Mouse (Mus musculus) hindbrain, embryonic 11.5 days (tissue): ENCODE measurements at regions not wholly inside any gene's neighbourhood (a gene's known extent, or its start where the extent isn't known, plus 50 kb on each side); places are given as distances from the start of the nearest gene placed in this dataset.

ENCODE experiments used
- ATAC-seq: fragments of 200-750 bp; cut with Nextera tagmentation; 2 replicates; pipeline ENCODE4 v1.8.0; 2017; ENCODE audit warnings: mild to moderate bottlenecking, moderate TSS enrichment, moderate library complexity; ENCODE audit not compliant: low FRiP score
- DNase-seq: peaks from one replicate; pipeline ENCODE4 v3.0.0-alpha.2; 2015; ENCODE audit warnings: low spot score
- H3K27ac ChIP-seq: fragments of 300-500 bp; sonication (generic); 2 replicates; pipeline ENCODE4 v1.5.1; 2014; ENCODE audit warnings: mild to moderate bottlenecking, low read depth, low read length
- H3K27me3 ChIP-seq: fragments of 300-500 bp; sonication (generic); 2 replicates; pipeline ENCODE4 v1.6.1; 2014; ENCODE audit warnings: mild to moderate bottlenecking, low read length, moderate library complexity, mixed read lengths; ENCODE audit not compliant: control insufficient read depth, insufficient read depth
- H3K36me3 ChIP-seq: fragments of 300-500 bp; sonication (generic); 2 replicates; pipeline ENCODE4 v1.6.1; 2014; ENCODE audit warnings: mild to moderate bottlenecking, low read length, moderate library complexity, mixed read lengths; ENCODE audit not compliant: control insufficient read depth, insufficient read depth
- H3K4me1 ChIP-seq: fragments of 300-500 bp; sonication (generic); replicated peaks from 2 replicates; pipeline ENCODE4 v1.6.1; 2014; ENCODE audit warnings: low read length, mixed read lengths; ENCODE audit not compliant: control insufficient read depth, insufficient read depth
- H3K4me2 ChIP-seq: fragments of 300-500 bp; sonication (generic); replicated peaks from 2 replicates; pipeline ENCODE4 v1.6.1; 2014; ENCODE audit warnings: mild to moderate bottlenecking, low read depth, low read length
- H3K4me3 ChIP-seq: fragments of 300-500 bp; sonication (generic); 2 replicates; pipeline ENCODE4 v1.5.1; 2014; ENCODE audit warnings: low read depth, low read length
- H3K9ac ChIP-seq: fragments of 300-500 bp; sonication (generic); 2 replicates; pipeline ENCODE4 v1.6.1; 2014; ENCODE audit warnings: low read depth, low read length
- H3K9me3 ChIP-seq: fragments of 300-500 bp; sonication (generic); 2 replicates; pipeline ENCODE4 v1.6.1; 2016; ENCODE audit warnings: low read length; ENCODE audit not compliant: control insufficient read depth
- WGBS: fragments of 180-500 bp; shearing (Covaris S2); extraction: QIAGEN DNeasy Blood & Tissue Kit; methylation state at CpG from one replicate; pipeline ENCODE4 v1.1.7; 2014; 5-methylcytosine and 5-hydroxymethylcytosine counted together

- 78% methylated on average over 9 of the region's 9 CpGs for WGBS
Measured at GRCm38 (mm10) chr5:54194846-54195245, 196.5 kb downstream of the Stim2 start.

GRCm38 (mm10) chr5:54200032-54200431, 201.7 kb downstream of the Stim2 start:
- Histone ChIP-seq H3K27ac (no peak overlapping the region), H3K4me2 (no peak overlapping the region), H3K4me3 (no peak overlapping the region), H3K4me1 (no peaks in the 10 kb centered on the region), H3K9me3 (no peaks in the 10 kb centered on the region), H3K27me3 (no peaks in the 10 kb centered on the region), H3K36me3 (no peaks in the 10 kb centered on the region), H3K9ac (no peak overlapping the region)
- no peak for DNase-seq
- 80% methylated on average over 3 of the region's 3 CpGs for WGBS
- no peak for ATAC-seq

More at GRCm38 (mm10) chr5:54194846-54195245, 196.5 kb downstream of the Stim2 start:
- no peak for ATAC-seq
- H3K36me3 ChIP-seq = no peaks in the 10 kb centered on the region
- no peak overlapping the region for H3K4me2 ChIP-seq
- no peak overlapping the region for H3K9ac ChIP-seq
- no peak for DNase-seq
- no peaks in the 10 kb centered on the region for H3K27me3 ChIP-seq
- H3K4me3 ChIP-seq = no peak overlapping the region
- no peaks in the 10 kb centered on the region for H3K9me3 ChIP-seq
- no peaks in the 10 kb centered on the region for H3K4me1 ChIP-seq
- H3K27ac ChIP-seq = no peak overlapping the region

GRCm38 (mm10) chr5:54200587-54200986, 202.3 kb downstream of the Stim2 start:
- ATAC-seq = no peak
- no peak for DNase-seq
- 88% methylated on average over 5 of the region's 5 CpGs for WGBS

GRCm38 (mm10) chr5:54211457-54211856, 213.2 kb downstream of the Stim2 start:
- no peak overlapping the region for H3K4me3 ChIP-seq
- H3K27ac ChIP-seq = no peak overlapping the region
- H3K9me3 ChIP-seq = no peaks in the 10 kb centered on the region
- H3K27me3 ChIP-seq = no peaks in the 10 kb centered on the region
- no peaks in the 10 kb centered on the region for H3K4me1 ChIP-seq
- no peak for DNase-seq
- no peak overlapping the region for H3K9ac ChIP-seq
- H3K36me3 ChIP-seq = no peaks in the 10 kb centered on the region
- no peak overlapping the region for H3K4me2 ChIP-seq
- no peak for ATAC-seq

More at GRCm38 (mm10) chr5:54200587-54200986, 202.3 kb downstream of the Stim2 start:
- Histone ChIP-seq H3K4me3 (no peak overlapping the region), H3K27me3 (no peaks in the 10 kb centered on the region), H3K4me1 (no peaks in the 10 kb centered on the region), H3K9me3 (no peaks in the 10 kb centered on the region), H3K4me2 (no peak overlapping the region), H3K27ac (no peak overlapping the region), H3K36me3 (no peaks in the 10 kb centered on the region), H3K9ac (no peak overlapping the region)

- H3K9ac ChIP-seq = no peak overlapping the region
- H3K4me2 ChIP-seq = no peak overlapping the region
- no peaks in the 10 kb centered on the region for H3K36me3 ChIP-seq
- no peak overlapping the region for H3K4me3 ChIP-seq
- H3K27ac ChIP-seq = no peak overlapping the region
- DNase-seq (no peak), ATAC-seq (no peak)
- 41% methylated on average over 5 of the region's 5 CpGs for WGBS
- no peaks in the 10 kb centered on the region for H3K27me3 ChIP-seq
- no peaks in the 10 kb centered on the region for H3K4me1 ChIP-seq
- H3K9me3 ChIP-seq = no peaks in the 10 kb centered on the region
Measured at GRCm38 (mm10) chr5:54212038-54212589, 213.8 kb downstream of the Stim2 start.

- no peaks in the 10 kb centered on the region for H3K27me3 ChIP-seq
- no peak overlapping the region for H3K4me2 ChIP-seq
- DNase-seq = no peak
- H3K4me1 ChIP-seq = no peaks in the 10 kb centered on the region
- no peak overlapping the region for H3K4me3 ChIP-seq
- no peak overlapping the region for H3K27ac ChIP-seq
- no peak overlapping the region for H3K9ac ChIP-seq
- ATAC-seq = no peak
- no peaks in the 10 kb centered on the region for H3K36me3 ChIP-seq
- H3K9me3 ChIP-seq = no peaks in the 10 kb centered on the region
Measured at GRCm38 (mm10) chr5:54225031-54225430, 226.7 kb downstream of the Stim2 start.

- ATAC-seq = no peak
- no peak for DNase-seq
- H3K4me1 ChIP-seq = no peaks in the 10 kb centered on the region
- no peak overlapping the region for H3K4me3 ChIP-seq
- no peak overlapping the region for H3K9ac ChIP-seq
- no peak overlapping the region for H3K4me2 ChIP-seq
- no peaks in the 10 kb centered on the region for H3K36me3 ChIP-seq
- H3K27me3 ChIP-seq = no peaks in the 10 kb centered on the region
- no peaks in the 10 kb centered on the region for H3K9me3 ChIP-seq
- no peak overlapping the region for H3K27ac ChIP-seq
- WGBS = 80% methylated on average over 1 of the region's 1 CpGs
Measured at GRCm38 (mm10) chr5:54234580-54234979, 236.3 kb downstream of the Stim2 start.

GRCm38 (mm10) chr5:54235226-54235625, 236.9 kb downstream of the Stim2 start:
- H3K4me1 ChIP-seq = no peaks in the 10 kb centered on the region
- WGBS = 68% methylated on average over 6 of the region's 6 CpGs
- ATAC-seq (no peak), DNase-seq (no peak)
- H3K27me3 ChIP-seq = no peaks in the 10 kb centered on the region
- H3K9ac ChIP-seq = no peak overlapping the region
- H3K4me2 ChIP-seq = no peak overlapping the region
- no peak overlapping the region for H3K27ac ChIP-seq
- H3K36me3 ChIP-seq = no peaks in the 10 kb centered on the region
- no peaks in the 10 kb centered on the region for H3K9me3 ChIP-seq
- H3K4me3 ChIP-seq = no peak overlapping the region

- 92% methylated on average over 2 of the region's 2 CpGs for WGBS
- H3K4me3 ChIP-seq = no peak overlapping the region
- ATAC-seq = no peak
- no peaks in the 10 kb centered on the region for H3K36me3 ChIP-seq
- no peak overlapping the region for H3K27ac ChIP-seq
- no peaks in the 10 kb centered on the region for H3K4me1 ChIP-seq
- H3K9ac ChIP-seq = no peak overlapping the region
- no peaks in the 10 kb centered on the region for H3K27me3 ChIP-seq
- DNase-seq = no peak
- H3K9me3 ChIP-seq = no peaks in the 10 kb centered on the region
- no peak overlapping the region for H3K4me2 ChIP-seq
Measured at GRCm38 (mm10) chr5:54237226-54237625, 238.9 kb downstream of the Stim2 start.
